Mouse (Mus musculus) intestine, postnatal 0 days (tissue): ENCODE data around the gene Rabggta. TPM values are rescaled to one million over a fixed set of nuclear protein-coding genes. Genes with fewer than 3 reads are reported as not detected.

Source experiments
- ATAC-seq: fragments of 200-750 bp; cut with Nextera tagmentation; 2 replicates; pipeline ENCODE4 v1.8.0; 2017; ENCODE audit warnings: mild to moderate bottlenecking, moderate TSS enrichment, moderate library complexity
- H3K27ac ChIP-seq: fragments of 300-500 bp; sonication (generic); 2 replicates; pipeline ENCODE4 v1.5.1; 2014; ENCODE audit warnings: mild to moderate bottlenecking, low read depth, low read length, moderate library complexity
- H3K27me3 ChIP-seq: fragments of 300-500 bp; sonication (generic); replicated peaks from 2 replicates; pipeline ENCODE4 v1.6.1; 2014; ENCODE audit warnings: low read length, mixed read lengths; ENCODE audit not compliant: control insufficient read depth, insufficient read depth
- H3K36me3 ChIP-seq: fragments of 300-500 bp; sonication (generic); 2 replicates; pipeline ENCODE4 v1.6.1; 2014; ENCODE audit warnings: mild to moderate bottlenecking, moderate library complexity; ENCODE audit not compliant: control insufficient read depth, insufficient read depth
- H3K4me1 ChIP-seq: fragments of 300-500 bp; sonication (generic); replicated peaks from 2 replicates; pipeline ENCODE4 v1.6.1; 2014; ENCODE audit warnings: antibody characterized with exemption, low read length, mixed read lengths; ENCODE audit not compliant: control insufficient read depth, insufficient read depth
- H3K4me2 ChIP-seq: fragments of 300-500 bp; sonication (generic); replicated peaks from 2 replicates; pipeline ENCODE4 v1.6.1; 2014; ENCODE audit warnings: low read depth, mild to moderate bottlenecking, moderate library complexity
- H3K4me3 ChIP-seq: fragments of 300-500 bp; sonication (generic); 2 replicates; pipeline ENCODE4 v1.5.1; 2014; ENCODE audit warnings: low read depth, low read length
- H3K9ac ChIP-seq: fragments of 300-500 bp; sonication (generic); 2 replicates; pipeline ENCODE4 v1.6.1; 2014; ENCODE audit warnings: mild to moderate bottlenecking, low read depth, low read length
- H3K9me3 ChIP-seq: fragments of 300-500 bp; sonication (generic); 2 replicates; pipeline ENCODE4 v1.6.1; 2016; ENCODE audit warnings: mixed run types; ENCODE audit not compliant: control insufficient read depth
- CTCF ChIP-seq: sonication (generic); IDR thresholded peaks from 2 replicates; pipeline ENCODE4 v1.5.1; 2016; ENCODE audit warnings: low read depth, mild to moderate bottlenecking, control low read depth, antibody characterized with exemption, moderate library complexity
- WGBS: fragments of 180-500 bp; shearing (Covaris S2); extraction: QIAGEN DNeasy Blood & Tissue Kit; methylation state at CpG from one replicate; pipeline ENCODE4 v1.1.7; 2014; 5-methylcytosine and 5-hydroxymethylcytosine counted together
- polyA plus RNA-seq: library from polyadenylated mRNA; unstranded; fragments of >200 nt; fragmentation: Nextera tagmentation; extraction: Ambion mirVana; gene quantifications from 2 replicates; pipeline ENCODE4 v1.2.1, GENCODE M21; 2015

Rabggta gene
- polyA plus RNA-seq, 1 experiment from 2014 or later = 24.0 TPM

GRCm38 (mm10) chr14:55716884-55717283 lies 5.2 kb downstream of the Rabggta start:
- no peak overlapping the region for H3K27ac ChIP-seq
- no peak overlapping the region for H3K4me2 ChIP-seq
- 70% methylated on average over 8 of the region's 8 CpGs for WGBS
- TF ChIP-seq CTCF = no peak
- no peak overlapping the region for H3K4me3 ChIP-seq
- H3K36me3 ChIP-seq = peaks cover 38% of the 10 kb centered on the region
- H3K9ac ChIP-seq = no peak overlapping the region
- no peaks in the 10 kb centered on the region for H3K27me3 ChIP-seq
- no peaks in the 10 kb centered on the region; the same call in 1 of the 2 replicates for H3K4me1 ChIP-seq
- ATAC-seq = no peak
- no peaks in the 10 kb centered on the region for H3K9me3 ChIP-seq

DNA sequence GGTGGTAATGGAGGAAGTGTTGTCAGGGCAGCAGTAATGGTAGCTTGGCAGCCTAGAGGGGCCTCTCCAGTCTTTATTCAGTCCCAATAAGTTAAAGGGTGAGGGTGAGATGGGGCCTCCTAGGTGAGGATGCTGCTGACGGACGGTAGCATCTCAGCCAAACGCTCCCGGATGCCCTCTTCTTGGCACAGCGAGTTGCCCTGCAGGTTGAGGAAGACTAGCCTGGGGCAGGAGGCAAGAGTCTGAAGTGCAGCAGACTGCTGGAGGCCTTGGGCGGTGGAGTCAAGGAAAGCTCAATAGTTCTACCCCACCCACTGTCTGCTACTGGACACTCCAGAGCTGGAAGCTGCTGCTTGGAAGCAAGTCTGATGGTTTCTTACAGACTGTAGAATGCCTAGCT lies 5.8 kb downstream of the Rabggta start:
- TF ChIP-seq CTCF = no peak
- Histone ChIP-seq H3K27ac (no peak overlapping the region), H3K4me2 (no peak overlapping the region)

GRCm38 (mm10) chr14:55714893-55715292 lies 7.2 kb downstream of the Rabggta start:
- WGBS = 22% methylated on average over 6 of the region's 6 CpGs
- Histone ChIP-seq H3K27me3 (no peaks in the 10 kb centered on the region), H3K4me2 (no peak overlapping the region), H3K27ac (no peak overlapping the region), H3K9me3 (no peaks in the 10 kb centered on the region), H3K36me3 (peaks cover 32% of the 10 kb centered on the region), H3K4me1 (no peaks in the 10 kb centered on the region; the same call in 1 of the 2 replicates), H3K9ac (no peak overlapping the region), H3K4me3 (no peak overlapping the region)
- ATAC-seq = no peak
- no peak for TF ChIP-seq CTCF

More for the DNA sequence above, 5.8 kb downstream of the Rabggta start:
- no peak overlapping the region for H3K9ac ChIP-seq
- H3K4me1 ChIP-seq = no peaks in the 10 kb centered on the region; the same call in 1 of the 2 replicates
- H3K4me3 ChIP-seq = no peak overlapping the region
- no peaks in the 10 kb centered on the region for H3K27me3 ChIP-seq
- WGBS = 92% methylated on average over 6 of the region's 6 CpGs
- H3K9me3 ChIP-seq = no peaks in the 10 kb centered on the region
- ATAC-seq = no peak
- peaks cover 38% of the 10 kb centered on the region for H3K36me3 ChIP-seq

DNA sequence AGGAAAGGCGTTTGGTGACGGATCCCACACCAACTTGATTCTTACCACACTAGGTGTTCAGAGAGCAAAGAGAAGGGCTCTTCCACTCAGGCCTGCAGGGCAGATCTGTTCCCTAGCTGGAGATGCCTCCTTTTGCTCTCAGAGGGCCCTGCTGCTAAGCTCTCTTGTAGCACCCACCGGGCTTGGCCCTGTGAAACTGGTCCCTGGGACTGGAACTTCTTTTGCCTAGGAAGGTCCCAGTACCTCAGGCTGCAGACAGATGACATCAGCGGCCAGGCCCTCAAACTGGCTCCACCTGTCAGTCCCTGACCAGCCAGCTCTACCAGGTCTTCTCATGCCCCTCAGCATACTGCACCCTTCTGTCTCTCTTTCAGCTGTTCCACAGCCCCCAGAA lies 8.3 kb downstream of the Rabggta start, which contains the start of gene Tgm1:
TSS of gene Tgm1 (minus strand) at position 198 of the 394 bp plus-strand sequence.
- Histone ChIP-seq H3K4me1 (no peaks in the 10 kb centered on the region; the same call in 1 of the 2 replicates), H3K9ac (peak within 1 kb of the TSS; percentile 2; the same call in 1 of the 2 replicates), H3K9me3 (no peaks in the 10 kb centered on the region), H3K27me3 (no peaks in the 10 kb centered on the region), H3K4me3 (peak within 1 kb of the TSS; percentile 29), H3K4me2 (peak within 1 kb of the TSS; percentile 70), H3K36me3 (peaks cover 22% of the 10 kb centered on the region), H3K27ac (no peak within 1 kb of the TSS)
- WGBS = 21% methylated on average over 4 of the region's 4 CpGs
- ATAC-seq = no peak
- no peak for TF ChIP-seq CTCF

DNA sequence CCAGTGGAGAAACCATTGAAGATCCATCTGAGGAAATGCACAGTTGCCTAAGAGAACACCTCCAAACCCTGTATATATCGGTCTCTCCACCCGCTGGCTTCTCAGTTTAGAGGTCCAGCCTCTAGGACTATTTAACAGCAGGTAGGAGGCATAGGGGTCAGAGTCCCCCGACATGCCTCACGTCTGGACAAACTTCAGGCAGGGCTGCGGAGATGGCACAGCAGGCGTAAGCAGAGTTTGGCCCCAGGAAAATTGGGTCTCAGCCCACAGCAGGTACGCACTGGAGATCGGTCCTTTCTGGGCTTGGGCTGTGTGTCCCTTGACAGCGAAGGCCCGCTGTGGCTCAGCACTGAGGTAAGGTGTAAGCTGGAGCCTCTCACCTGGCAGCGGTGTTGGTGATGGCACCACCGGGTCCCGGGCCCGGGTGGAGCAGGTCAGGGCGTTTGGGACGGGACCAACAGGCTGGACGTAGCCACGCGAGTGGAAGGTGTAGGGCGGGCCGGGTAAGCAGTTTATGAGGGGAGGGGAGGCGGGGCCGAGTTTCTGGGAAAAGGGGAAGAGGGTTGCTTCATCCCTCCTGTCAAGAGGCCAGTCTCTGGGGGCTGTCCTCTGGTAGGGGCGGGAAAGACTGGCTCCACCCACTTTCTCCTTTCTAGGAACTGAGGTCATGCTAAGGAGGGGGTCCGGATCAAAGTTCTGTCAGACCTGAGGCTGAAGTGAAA lies 8.9 kb downstream of the Rabggta start:
- 5% methylated on average over 24 of the region's 25 CpGs for WGBS
- no peaks in the 10 kb centered on the region for H3K9me3 ChIP-seq
- TF ChIP-seq CTCF = no peak
- H3K4me1 ChIP-seq = no peaks in the 10 kb centered on the region; the same call in 1 of the 2 replicates
- H3K9ac ChIP-seq = no peak overlapping the region; the same call in 1 of the 2 replicates
- H3K36me3 ChIP-seq = peaks cover 16% of the 10 kb centered on the region
- no peak overlapping the region for H3K27ac ChIP-seq
- peak overlapping the region; percentile 29 for H3K4me3 ChIP-seq
- peak overlapping the region; percentile 70 for H3K4me2 ChIP-seq
- no peaks in the 10 kb centered on the region for H3K27me3 ChIP-seq
- ATAC-seq = peak; percentile 54; the same call in 1 of the 2 replicates

- H3K9me3 ChIP-seq = no peaks in the 10 kb centered on the region
- no peaks in the 10 kb centered on the region; the same call in 1 of the 2 replicates for H3K4me1 ChIP-seq
- no peak overlapping the region for H3K27ac ChIP-seq
- no peak overlapping the region for H3K9ac ChIP-seq
- H3K36me3 ChIP-seq = peaks cover 6% of the 10 kb centered on the region; the same call in 1 of the 2 replicates
- no peaks in the 10 kb centered on the region for H3K27me3 ChIP-seq
- ATAC-seq = no peak
- 89% methylated on average over 7 of the region's 7 CpGs for WGBS
- H3K4me2 ChIP-seq = no peak overlapping the region
- no peak overlapping the region for H3K4me3 ChIP-seq
- 0 out of 2 replicates have a peak, but pooled peaks have one; percentile 23 for TF ChIP-seq CTCF
These were observed 10.3 kb downstream of the Rabggta start for GRCm38 (mm10) chr14:55711786-55712185.
